Mouse (Mus musculus): Measurements from ENCODE around the gene Atp6v1g1. TPM values are rescaled to one million over a fixed set of nuclear protein-coding genes. Genes with fewer than 3 reads are reported as not detected.

The Atp6v1g1 gene
- polyA plus RNA-seq, 1 experiment from 2014 or later, result 308 TPM

DNA sequence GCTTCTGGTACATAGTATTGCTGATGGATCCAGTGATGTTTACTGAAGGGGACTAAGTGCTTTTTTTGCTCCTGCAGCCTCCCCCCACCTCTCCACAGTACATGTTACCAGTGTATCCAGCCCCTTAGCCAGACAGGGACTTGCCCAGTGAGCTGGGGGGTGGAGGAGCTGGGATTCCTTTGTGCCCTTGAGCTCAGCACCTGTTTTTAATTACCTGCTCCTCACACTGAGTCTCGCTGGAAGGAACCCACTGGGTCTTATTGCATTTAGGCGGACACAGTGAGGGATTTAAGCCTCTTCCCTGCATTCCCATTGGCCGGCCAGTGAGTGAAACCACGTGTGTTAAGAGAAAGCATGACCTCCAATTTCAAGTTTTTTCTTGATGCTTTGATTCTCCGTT is 38.0 kb downstream of the Atp6v1g1 start:
- H3K27ac ChIP-seq (ENCODE audit: low read depth, low read length), result no peak overlapping the region
- no peaks in the 10 kb centered on the region for H3K9me3 ChIP-seq (ENCODE audit: control insufficient read depth, low read length)
- ATAC-seq (replicated peaks; ENCODE audit: low FRiP score) (no peak), DNase-seq (ENCODE audit: low spot score) (peak; percentile 61)
- no peaks in the 10 kb centered on the region for H3K27me3 ChIP-seq (ENCODE audit: control insufficient read depth, insufficient read depth, low read length)
- no peaks in the 10 kb centered on the region for H3K36me3 ChIP-seq (ENCODE audit: control insufficient read depth, insufficient read depth, low read length)
- no peak overlapping the region for H3K4me3 ChIP-seq (ENCODE audit: low read depth, low read length)
- no peak overlapping the region for H3K9ac ChIP-seq (ENCODE audit: low read length)
- H3K4me1 ChIP-seq (replicated peaks; ENCODE audit: control insufficient read depth, insufficient read depth, low read length), result peaks cover 2% of the 10 kb centered on the region; the same call in 1 of the 2 replicates
- no peak overlapping the region for H3K4me2 ChIP-seq (ENCODE audit: low read depth, low read length, severe bottlenecking)
- 62% methylated on average over 5 of the region's 5 CpGs for WGBS

DNA sequence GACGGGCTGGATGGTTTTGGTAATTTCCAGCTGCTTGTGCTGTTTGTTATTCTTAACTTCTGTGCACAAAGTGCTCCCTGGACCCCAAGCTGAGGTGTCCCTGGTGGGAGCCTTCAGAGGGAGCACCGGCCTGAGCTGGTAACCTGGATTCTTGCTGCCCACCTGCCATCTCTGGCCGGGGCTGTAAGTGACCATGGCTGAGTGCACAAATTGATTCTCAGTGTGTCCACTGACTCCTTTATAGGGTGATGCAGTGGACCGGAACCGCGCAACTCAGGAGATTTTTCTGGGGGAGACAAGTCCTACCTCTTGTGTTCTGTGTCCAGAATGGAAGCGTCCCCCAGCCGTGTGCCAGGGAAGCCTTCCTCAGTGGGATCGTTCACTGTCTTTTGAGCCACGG is 40.6 kb downstream of the Atp6v1g1 start:
- 86% methylated on average over 10 of the region's 10 CpGs for WGBS
- ATAC-seq (replicated peaks; ENCODE audit: low FRiP score) (no peak), DNase-seq (ENCODE audit: low spot score) (no peak)
- Histone ChIP-seq H3K4me2 (ENCODE audit: low read depth, low read length, severe bottlenecking) (no peak overlapping the region), H3K4me1 (replicated peaks; ENCODE audit: control insufficient read depth, insufficient read depth, low read length) (no peaks in the 10 kb centered on the region), H3K27ac (ENCODE audit: low read depth, low read length) (no peak overlapping the region), H3K9ac (ENCODE audit: low read length) (no peak overlapping the region), H3K4me3 (ENCODE audit: low read depth, low read length) (no peak overlapping the region), H3K36me3 (ENCODE audit: control insufficient read depth, insufficient read depth, low read length) (no peaks in the 10 kb centered on the region), H3K9me3 (ENCODE audit: control insufficient read depth, low read length) (no peaks in the 10 kb centered on the region), H3K27me3 (ENCODE audit: control insufficient read depth, insufficient read depth, low read length) (no peaks in the 10 kb centered on the region)

DNA sequence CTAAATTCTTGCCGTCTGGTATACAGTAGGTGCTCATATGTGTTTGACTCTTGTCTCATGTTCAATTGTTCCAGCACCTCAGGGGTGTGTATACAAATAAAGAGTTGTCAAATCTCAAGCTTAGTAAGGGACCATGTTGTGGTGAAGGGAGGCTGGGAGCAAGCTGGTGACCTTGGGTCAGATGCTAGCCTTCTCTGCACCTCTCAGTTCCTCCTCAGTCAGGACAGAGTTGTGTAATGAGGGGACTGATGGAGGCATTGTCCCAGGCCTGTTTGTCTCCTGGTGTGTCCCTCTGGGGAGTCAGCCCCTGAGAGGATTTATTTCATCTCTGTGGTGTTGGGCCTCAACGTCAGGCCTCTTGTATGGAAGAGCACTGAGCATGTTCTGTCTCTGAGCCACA is 41.7 kb downstream of the Atp6v1g1 start:
- Histone ChIP-seq H3K4me1 (replicated peaks; ENCODE audit: control insufficient read depth, insufficient read depth, low read length) (no peaks in the 10 kb centered on the region), H3K27ac (ENCODE audit: low read depth, low read length) (no peak overlapping the region), H3K9ac (ENCODE audit: low read length) (no peak overlapping the region), H3K4me3 (ENCODE audit: low read depth, low read length) (no peak overlapping the region), H3K36me3 (ENCODE audit: control insufficient read depth, insufficient read depth, low read length) (no peaks in the 10 kb centered on the region), H3K9me3 (ENCODE audit: control insufficient read depth, low read length) (no peaks in the 10 kb centered on the region), H3K4me2 (ENCODE audit: low read depth, low read length, severe bottlenecking) (no peak overlapping the region), H3K27me3 (ENCODE audit: control insufficient read depth, insufficient read depth, low read length) (no peaks in the 10 kb centered on the region)
- DNase-seq (ENCODE audit: low spot score) (no peak), ATAC-seq (replicated peaks; ENCODE audit: low FRiP score) (no peak)
- 90% methylated on average over 2 of the region's 2 CpGs for WGBS

DNA sequence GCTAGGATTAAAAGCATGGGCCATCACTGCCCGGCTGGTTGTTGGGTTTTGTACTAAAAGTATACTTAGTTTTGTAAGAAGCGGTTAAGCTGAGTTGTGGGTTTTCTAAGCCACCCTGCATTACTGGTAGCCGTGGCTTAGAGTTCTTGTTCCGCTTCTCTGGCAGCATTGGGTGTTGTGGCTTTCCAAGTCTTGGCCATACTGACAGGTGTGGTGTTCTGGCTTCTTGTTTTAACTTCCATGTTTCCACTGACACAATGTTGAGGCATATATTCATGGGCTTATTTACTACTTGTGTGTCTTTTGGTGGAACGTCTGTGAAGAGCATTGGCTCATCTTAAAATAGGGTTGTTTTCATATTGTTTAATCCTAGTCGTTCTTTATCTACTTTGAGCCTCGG is 45.4 kb downstream of the Atp6v1g1 start:
- no peaks in the 10 kb centered on the region for H3K4me1 ChIP-seq (replicated peaks; ENCODE audit: control insufficient read depth, insufficient read depth, low read length)
- no peaks in the 10 kb centered on the region for H3K9me3 ChIP-seq (ENCODE audit: control insufficient read depth, low read length)
- H3K27ac ChIP-seq (ENCODE audit: low read depth, low read length), result no peak overlapping the region
- no peak for ATAC-seq (replicated peaks; ENCODE audit: low FRiP score)
- H3K27me3 ChIP-seq (ENCODE audit: control insufficient read depth, insufficient read depth, low read length), result no peaks in the 10 kb centered on the region
- no peak overlapping the region for H3K9ac ChIP-seq (ENCODE audit: low read length)
- H3K4me3 ChIP-seq (ENCODE audit: low read depth, low read length), result no peak overlapping the region
- H3K36me3 ChIP-seq (ENCODE audit: control insufficient read depth, insufficient read depth, low read length), result no peaks in the 10 kb centered on the region
- whole genome bisulfite sequencing, result 88% methylated on average over 7 of the region's 7 CpGs
- DNase-seq (ENCODE audit: low spot score), result no peak
- H3K4me2 ChIP-seq (ENCODE audit: low read depth, low read length, severe bottlenecking), result no peak overlapping the region

DNA sequence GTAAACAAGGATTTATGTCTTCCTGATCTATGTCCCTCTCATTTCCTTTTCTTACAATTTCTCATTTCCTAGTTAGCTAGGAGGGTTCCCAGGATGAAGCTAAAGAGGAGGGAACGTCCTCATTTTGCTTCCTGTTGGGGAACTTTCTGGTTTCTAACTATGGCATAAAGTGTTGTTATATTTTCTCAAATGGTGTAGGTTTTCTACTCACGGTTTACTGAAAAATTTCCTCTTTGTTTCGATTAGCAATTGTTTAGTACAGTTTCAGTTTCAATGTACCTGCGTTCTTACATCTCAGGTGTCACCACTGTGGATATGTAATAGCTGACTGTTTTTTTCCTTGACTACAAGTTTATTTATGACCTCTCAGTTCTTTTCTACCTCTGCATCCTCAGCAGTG is 46.0 kb downstream of the Atp6v1g1 start:
- Histone ChIP-seq H3K9ac (ENCODE audit: low read length) (no peak overlapping the region), H3K4me1 (replicated peaks; ENCODE audit: control insufficient read depth, insufficient read depth, low read length) (no peaks in the 10 kb centered on the region), H3K27ac (ENCODE audit: low read depth, low read length) (no peak overlapping the region), H3K4me3 (ENCODE audit: low read depth, low read length) (no peak overlapping the region), H3K9me3 (ENCODE audit: control insufficient read depth, low read length) (no peaks in the 10 kb centered on the region), H3K4me2 (ENCODE audit: low read depth, low read length, severe bottlenecking) (no peak overlapping the region), H3K36me3 (ENCODE audit: control insufficient read depth, insufficient read depth, low read length) (no peaks in the 10 kb centered on the region), H3K27me3 (ENCODE audit: control insufficient read depth, insufficient read depth, low read length) (no peaks in the 10 kb centered on the region)
- DNase-seq (ENCODE audit: low spot score) (no peak), ATAC-seq (replicated peaks; ENCODE audit: low FRiP score) (no peak)
- WGBS, result 92% methylated on average over 4 of the region's 4 CpGs

DNA sequence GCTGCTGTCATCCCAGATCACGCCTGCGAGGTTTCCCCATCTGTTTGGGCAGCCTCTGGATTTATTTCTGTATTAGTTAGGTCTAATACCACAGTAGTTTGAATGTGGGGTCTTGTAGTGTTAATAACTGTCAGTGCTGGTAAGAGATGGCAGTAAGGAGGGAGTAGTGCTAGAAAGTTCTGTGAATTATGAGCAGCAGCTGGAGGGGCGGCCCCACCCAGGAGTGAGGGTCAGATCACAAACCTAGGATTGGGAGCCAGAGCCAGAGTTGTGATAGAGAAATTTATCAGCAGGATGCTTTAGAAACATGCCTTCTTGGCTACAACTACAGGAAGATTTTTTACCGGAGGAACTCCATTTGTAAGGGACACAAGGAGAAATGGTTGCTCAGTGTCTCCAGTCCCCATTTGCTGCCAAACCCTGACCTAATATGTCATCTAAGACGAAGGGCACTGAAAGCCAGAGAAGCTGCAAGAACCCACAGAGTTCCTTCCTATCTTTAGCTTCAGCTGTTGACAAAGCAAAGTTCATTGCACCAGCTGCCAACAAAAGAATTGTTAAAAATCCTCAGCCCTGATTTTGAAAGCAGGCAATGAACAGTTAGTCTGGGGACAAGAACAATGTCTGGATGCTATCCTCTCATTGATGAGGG is 50.0 kb downstream of the Atp6v1g1 start:
- ATAC-seq (replicated peaks; ENCODE audit: low FRiP score) (no peak), DNase-seq (ENCODE audit: low spot score) (no peak)
- Histone ChIP-seq H3K9ac (ENCODE audit: low read length) (no peak overlapping the region), H3K4me2 (ENCODE audit: low read depth, low read length, severe bottlenecking) (no peak overlapping the region), H3K27ac (ENCODE audit: low read depth, low read length) (no peak overlapping the region), H3K9me3 (ENCODE audit: control insufficient read depth, low read length) (no peaks in the 10 kb centered on the region), H3K4me1 (replicated peaks; ENCODE audit: control insufficient read depth, insufficient read depth, low read length) (no peaks in the 10 kb centered on the region), H3K36me3 (ENCODE audit: control insufficient read depth, insufficient read depth, low read length) (no peaks in the 10 kb centered on the region), H3K4me3 (ENCODE audit: low read depth, low read length) (no peak overlapping the region), H3K27me3 (ENCODE audit: control insufficient read depth, insufficient read depth, low read length) (no peaks in the 10 kb centered on the region)
- 86% methylated on average over 5 of the region's 5 CpGs for WGBS

DNA sequence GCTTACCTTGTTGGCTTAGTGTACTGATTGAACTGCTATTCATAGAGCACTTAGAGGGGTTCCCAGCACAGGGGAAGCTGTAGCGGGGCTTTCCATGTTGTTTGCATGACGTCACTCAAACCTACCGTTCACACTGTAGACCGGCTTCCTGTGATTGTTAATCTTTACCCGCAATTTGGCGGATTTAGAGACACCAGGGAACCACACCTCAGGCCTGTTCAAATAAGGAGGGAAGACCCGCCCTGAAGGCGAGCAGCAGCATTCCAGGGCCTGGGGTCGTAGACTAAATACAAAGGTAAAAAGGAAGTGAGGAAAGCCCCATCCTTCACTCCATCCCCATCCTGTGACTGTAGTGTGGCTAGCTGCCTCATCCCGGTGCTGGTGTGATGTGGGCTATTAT is 50.7 kb downstream of the Atp6v1g1 start:
- no peak overlapping the region for H3K9ac ChIP-seq (ENCODE audit: low read length)
- H3K9me3 ChIP-seq (ENCODE audit: control insufficient read depth, low read length), result no peaks in the 10 kb centered on the region
- no peaks in the 10 kb centered on the region for H3K4me1 ChIP-seq (replicated peaks; ENCODE audit: control insufficient read depth, insufficient read depth, low read length)
- WGBS, result 82% methylated on average over 10 of the region's 10 CpGs
- H3K4me3 ChIP-seq (ENCODE audit: low read depth, low read length), result no peak overlapping the region
- H3K4me2 ChIP-seq (ENCODE audit: low read depth, low read length, severe bottlenecking), result no peak overlapping the region
- no peaks in the 10 kb centered on the region for H3K27me3 ChIP-seq (ENCODE audit: control insufficient read depth, insufficient read depth, low read length)
- ATAC-seq (replicated peaks; ENCODE audit: low FRiP score) (no peak), DNase-seq (ENCODE audit: low spot score) (no peak)
- H3K27ac ChIP-seq (ENCODE audit: low read depth, low read length), result no peak overlapping the region
- no peaks in the 10 kb centered on the region for H3K36me3 ChIP-seq (ENCODE audit: control insufficient read depth, insufficient read depth, low read length)

DNA sequence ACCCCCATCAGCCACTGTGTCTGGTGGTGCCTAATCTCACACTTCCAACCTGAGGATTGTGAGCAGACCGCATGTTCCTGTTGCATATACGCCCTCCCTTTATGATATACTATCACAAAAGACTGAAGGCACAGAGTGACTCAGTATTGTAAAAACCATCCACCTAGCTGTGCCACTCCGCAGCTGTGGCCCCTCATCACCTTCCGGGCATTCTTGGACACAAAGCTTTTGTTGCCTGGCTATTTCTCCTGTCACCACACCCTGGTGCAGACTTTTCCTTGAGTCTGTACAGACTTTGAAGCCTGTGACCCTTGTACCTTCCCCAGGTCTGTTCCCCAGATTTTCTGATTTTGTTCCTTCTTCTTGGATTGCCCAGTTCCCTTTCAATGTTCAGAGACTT is 51.4 kb downstream of the Atp6v1g1 start:
- no peak overlapping the region for H3K4me2 ChIP-seq (ENCODE audit: low read depth, low read length, severe bottlenecking)

More for the DNA sequence above, 51.4 kb downstream of the Atp6v1g1 start:
- Histone ChIP-seq H3K9ac (ENCODE audit: low read length) (no peak overlapping the region), H3K27me3 (ENCODE audit: control insufficient read depth, insufficient read depth, low read length) (no peaks in the 10 kb centered on the region), H3K36me3 (ENCODE audit: control insufficient read depth, insufficient read depth, low read length) (no peaks in the 10 kb centered on the region), H3K4me3 (ENCODE audit: low read depth, low read length) (no peak overlapping the region), H3K27ac (ENCODE audit: low read depth, low read length) (no peak overlapping the region), H3K9me3 (ENCODE audit: control insufficient read depth, low read length) (no peaks in the 10 kb centered on the region), H3K4me1 (replicated peaks; ENCODE audit: control insufficient read depth, insufficient read depth, low read length) (no peaks in the 10 kb centered on the region)
- 96% methylated on average over 4 of the region's 4 CpGs for WGBS
- no peak for DNase-seq (ENCODE audit: low spot score)
- no peak for ATAC-seq (replicated peaks; ENCODE audit: low FRiP score)

Measured in forebrain, embryonic 11.5 days (tissue).